In the genomic region with DNA sequence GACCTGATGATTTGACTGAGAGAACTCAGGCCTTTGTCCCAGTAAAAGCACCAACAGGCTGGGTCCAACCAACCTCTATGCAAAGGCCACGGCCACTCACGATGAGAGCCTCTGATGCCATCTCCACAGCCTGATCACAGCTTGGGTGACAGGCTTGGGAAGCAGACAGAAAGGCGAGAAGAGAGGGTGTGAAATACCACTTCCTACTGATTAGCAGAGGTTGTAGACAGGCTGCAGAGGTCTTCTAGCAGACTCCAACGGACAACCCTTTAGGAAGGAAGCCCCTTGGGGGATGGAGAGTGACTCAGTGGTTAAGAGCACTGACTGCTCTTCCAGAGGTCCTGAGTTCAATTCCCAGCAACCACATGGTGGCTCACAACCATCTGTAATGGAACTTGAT, we compare ENCODE assay signal across 8 mouse cellular contexts. TPM values are rescaled to one million over a fixed set of nuclear protein-coding genes. Genes with fewer than 3 reads are reported as not detected.
A peak's percentile ranks its signal among the peaks of the same experiment; 100 is the strongest.
DNase-seq lines count a peak whose midpoint lies in the region; ATAC-seq and TF ChIP-seq lines count a peak whose summit lies in the region.
"Had no signal": no experiment of that assay in that cellular context is flagged by ENCODE, and none has a peak within 500 bp of the region (broad histone marks: within the 10 kb centered on the region; RNA-seq: fewer than 3 reads in every experiment).

No protein-coding gene starts in this region.

- no peak for DNase-seq in liver, adult 2 months (ENCODE audit: extremely low read depth, low read depth, low spot score)
- no peak for DNase-seq in liver
- DNase-seq in ES-E14 (ENCODE audit: low read depth, low spot score): no peak
- DNase-seq in liver, embryonic 14.5 days (ENCODE audit: low read depth in 3 of 3, low spot score in 3 of 3): no peak
- no peak for DNase-seq in adrenal gland, adult 18-20 months (ENCODE audit: low spot score in 2 of 2)
- DNase-seq in layer of hippocampus, postnatal 14 days (ENCODE audit: low spot score in 2 of 2): no peak

- H3K4me2 ChIP-seq in liver, embryonic 14.5 days (ENCODE audit: low read depth): no peak overlapping the region

- no peak overlapping the region for H3K9ac ChIP-seq in liver, adult 2 months (ENCODE audit: low read depth, low read length)
- no peak overlapping the region for H3K9ac ChIP-seq in ES-E14 (ENCODE audit: insufficient read depth, low read depth, low read length, poor library complexity, severe bottlenecking)
- no peak overlapping the region for H3K9ac ChIP-seq in liver, embryonic 14.5 days (replicated peaks)

- H3K27me3 ChIP-seq in liver, adult 2 months (ENCODE audit: control insufficient read depth, insufficient read depth, low read length): no peaks in the 10 kb centered on the region
- no peaks in the 10 kb centered on the region for H3K27me3 ChIP-seq in liver, embryonic 14.5 days (ENCODE audit: control insufficient read depth, insufficient read depth, low read length)

- H3K79me2 ChIP-seq in liver, adult 2 months (ENCODE audit: control insufficient read depth, insufficient read depth, low read length): peaks cover 54% of the 10 kb centered on the region

- H3K27ac ChIP-seq in liver, adult 2 months (replicated peaks; ENCODE audit: insufficient read depth, low read depth, low read length): peak overlapping the region; percentile 27
- peak overlapping the region; percentile 37; the same call in 1 of the 2 replicates for H3K27ac ChIP-seq in ES-E14 (ENCODE audit: insufficient read depth, low read depth, low read length, poor library complexity, severe bottlenecking)
- peak overlapping the region; percentile 16; the same call in 1 of the 2 replicates for H3K27ac ChIP-seq in cortical plate, adult 2 months (ENCODE audit: insufficient read depth, low read length)
- peak overlapping the region; percentile 18; the same call in 1 of the 2 replicates for H3K27ac ChIP-seq in liver, embryonic 14.5 days

- no peak for TF ChIP-seq CTCF in liver, adult 2 months (IDR thresholded peaks at IDR 0.05; ENCODE audit: low read depth, low read length)
- no peak for TF ChIP-seq CTCF in cortical plate, adult 2 months (IDR thresholded peaks at IDR 0.05; ENCODE audit: extremely low read depth, insufficient read depth, low read length)
- no peak for TF ChIP-seq CTCF in liver, embryonic 14.5 days (IDR thresholded peaks at IDR 0.05; ENCODE audit: low read depth)

- no peak overlapping the region for H3K4me3 ChIP-seq in liver, adult 2 months (ENCODE audit: insufficient read depth, low read depth, low read length)
- no peak overlapping the region for H3K4me3 ChIP-seq in ES-E14 (ENCODE audit: insufficient read depth in 1 of 2, low read depth in 1 of 2, low read length in 2 of 2, poor library complexity in 1 of 2, severe bottlenecking in 1 of 2)
- no peak overlapping the region for H3K4me3 ChIP-seq in cortical plate, adult 2 months (ENCODE audit: insufficient read depth, low read length)
- H3K4me3 ChIP-seq in liver, embryonic 14.5 days (ENCODE audit: insufficient read depth in 1 of 2, low read depth in 2 of 2, low read length in 2 of 2): no peak overlapping the region

- ATAC-seq in liver, embryonic 14.5 days (ENCODE audit: insufficient read depth): no peak

- H3K9me3 ChIP-seq in ES-E14 (ENCODE audit: control insufficient read depth, insufficient read depth, low read depth, low read length): no peaks in the 10 kb centered on the region
- no peaks in the 10 kb centered on the region for H3K9me3 ChIP-seq in liver, embryonic 14.5 days (ENCODE audit: control insufficient read depth, low read length)

- peaks cover 26% of the 10 kb centered on the region for H3K4me1 ChIP-seq in liver, adult 2 months (ENCODE audit: control insufficient read depth, insufficient read depth, low read length)
- H3K4me1 ChIP-seq in ES-E14 (ENCODE audit: control insufficient read depth in 2 of 2, insufficient read depth in 2 of 2, low read length in 2 of 2, poor library complexity in 1 of 2): peaks cover 14 to 51% of the 10 kb centered on the region in 2 experiments; a peak in 3 of 4 replicates
- peaks cover 27% of the 10 kb centered on the region for H3K4me1 ChIP-seq in cortical plate, adult 2 months (ENCODE audit: control insufficient read depth, insufficient read depth, low read length)
- H3K4me1 ChIP-seq in liver, embryonic 14.5 days (replicated peaks; ENCODE audit: control insufficient read depth in 2 of 2, insufficient read depth in 2 of 2, low read length in 1 of 2): peaks cover 5 to 25% of the 10 kb centered on the region in 2 experiments; a peak in 2 of 4 replicates

- TF ChIP-seq EP300 in liver, embryonic 14.5 days (IDR thresholded peaks at IDR 0.05; ENCODE audit: low read depth): no peak

- 50% methylated on average over 4 of the region's 4 CpGs for WGBS in liver, adult 2 months
- 24% methylated on average over 4 of the region's 4 CpGs for WGBS in liver, embryonic 14.5 days (ENCODE audit: insufficient replicate concordance)

- in situ Hi-C loops in ES-E14 (cut with MboI; ENCODE audit: low sequenced_read_pairs in 2 of 2, unreplicated experiment in 2 of 2): no loop called here

- peaks cover 16% of the 10 kb centered on the region; the same call in 1 of the 2 replicates for H3K36me3 ChIP-seq in liver, adult 2 months (ENCODE audit: control insufficient read depth, insufficient read depth, low read length)
- peaks cover 46% of the 10 kb centered on the region; the same call in 1 of the 2 replicates for H3K36me3 ChIP-seq in ES-E14 (ENCODE audit: control insufficient read depth, insufficient read depth, low read length, poor library complexity, severe bottlenecking)
- H3K36me3 ChIP-seq in liver, embryonic 14.5 days (replicated peaks; ENCODE audit: control insufficient read depth, insufficient read depth, low read depth): peaks cover 40% of the 10 kb centered on the region

- no peak for TF ChIP-seq POLR2A in liver, adult 2 months (IDR thresholded peaks at IDR 0.05; ENCODE audit: extremely low read depth, insufficient read depth, low read length)
- TF ChIP-seq POLR2A in cortical plate, adult 2 months (IDR thresholded peaks at IDR 0.05; ENCODE audit: extremely low read depth, insufficient read depth, low read length): no peak

TF ChIP-seq in ES-E14, 5 proteins besides CTCF, POLR2A, EP300 and RAD21:
- no peak for TF ChIP-seq HCFC1 (IDR thresholded peaks at IDR 0.05; ENCODE audit: borderline replicate concordance, insufficient read depth, low read length)
- no peak for TF ChIP-seq ZC3H11A (IDR thresholded peaks at IDR 0.05; ENCODE audit: borderline replicate concordance, low read depth, low read length)
- TF ChIP-seq MAFK (IDR thresholded peaks at IDR 0.05; ENCODE audit: insufficient read depth, low read depth, low read length): no peak
- TF ChIP-seq ZNF384 (IDR thresholded peaks at IDR 0.05; ENCODE audit: low read depth, low read length): no peak

RNA-seq across cellular contexts. Expression of a gene that starts 40.8 kb away (rescaled TPM):
- total RNA-seq in liver, adult 2 months (2014; rRNA removed): 54.4 and 69.5 TPM in 2 replicates
- 22.5 and 24.1 TPM in 2 replicates for polyA plus RNA-seq in liver, adult 2 months (2012; rRNA removed)
- total RNA-seq in ES-E14 (2012; rRNA removed): 146 and 152 TPM in 2 replicates
- 32.6 and 34.2 TPM in 2 replicates for polyA plus RNA-seq in cortical plate, adult 2 months (2012; rRNA removed)
- polyA plus RNA-seq in liver, embryonic 14.5 days (2012; rRNA removed): 14.2 and 21.9 TPM in 2 replicates
- 21.3 and 23.1 TPM in 2 replicates for polyA plus RNA-seq in liver, embryonic 14.5 days (2014; fragmentation: Nextera tagmentation; extraction: Ambion mirVana)
- 100 to 1,000 TPM; 270 to 287 TPM for total RNA-seq in adrenal gland, adult 18-20 months (2021)
- 10 to 100 TPM; 80.9 to 86.7 TPM for total RNA-seq in layer of hippocampus, postnatal 14 days (2021)

RNA-seq across cellular contexts. Expression of a gene that starts 44.4 kb away (rescaled TPM):
- total RNA-seq in liver, adult 2 months (2014; rRNA removed): 0.09 TPM in 1 of 2 replicates, not detected in the other
- not detected in 2 replicates for polyA plus RNA-seq in liver, adult 2 months (2012; rRNA removed)
- 1.8 and 3.1 TPM in 2 replicates for total RNA-seq in ES-E14 (2012; rRNA removed)
- 4.8 and 6.2 TPM in 2 replicates for polyA plus RNA-seq in cortical plate, adult 2 months (2012; rRNA removed)
- polyA plus RNA-seq in liver, embryonic 14.5 days (2012; rRNA removed): 32.6 and 43.9 TPM in 2 replicates
- polyA plus RNA-seq in liver, embryonic 14.5 days (2014; fragmentation: Nextera tagmentation; extraction: Ambion mirVana): 12.7 and 13.5 TPM in 2 replicates
- total RNA-seq in adrenal gland, adult 18-20 months (2021): not detected
- total RNA-seq in layer of hippocampus, postnatal 14 days (2021): 1 to 10 TPM in 1 of 2 experiments, under 1 TPM in 1; 0.97 to 1.6 TPM
- polyA plus RNA-seq: large intestine, adult 2 months had no signal
